Mouse (Mus musculus): ENCODE measurements at regions not wholly inside any gene's neighbourhood (a gene's known extent, or its start where the extent isn't known, plus 50 kb on each side); places are given as distances from the start of the nearest gene placed in this dataset.

DNA sequence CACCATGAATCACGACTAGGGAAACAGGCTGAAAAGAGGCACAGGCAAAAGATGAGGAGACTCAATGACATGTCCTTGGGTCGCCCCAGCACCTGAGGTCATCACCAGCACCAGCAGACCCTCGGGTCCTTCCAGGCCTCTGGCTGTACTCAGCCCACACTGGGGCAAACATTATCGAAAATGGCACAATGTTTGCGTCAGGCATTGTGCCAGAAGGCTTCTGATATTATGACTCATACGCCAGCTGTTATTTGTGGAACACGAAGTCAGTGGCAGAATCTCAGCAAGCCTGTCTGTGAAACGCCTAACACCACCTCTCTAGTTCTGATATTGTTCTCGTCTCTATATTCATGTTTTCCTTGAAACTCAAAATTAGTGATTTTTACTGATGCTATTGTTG is 384.8 kb downstream of the Rwdd3 start:
- no peak overlapping the region for H3K4me3 ChIP-seq
- H3K27me3 ChIP-seq (ENCODE audit: insufficient read depth, poor library complexity, severe bottlenecking) = no peaks in the 10 kb centered on the region
- no peaks in the 10 kb centered on the region for H3K36me3 ChIP-seq
- H3K9me3 ChIP-seq = no peaks in the 10 kb centered on the region
- WGBS = 79% methylated on average over 9 of the region's 9 CpGs
- no peaks in the 10 kb centered on the region for H3K4me1 ChIP-seq
- no peak overlapping the region for H3K27ac ChIP-seq
- no peak for DNase-seq (ENCODE audit: low spot score)

DNA sequence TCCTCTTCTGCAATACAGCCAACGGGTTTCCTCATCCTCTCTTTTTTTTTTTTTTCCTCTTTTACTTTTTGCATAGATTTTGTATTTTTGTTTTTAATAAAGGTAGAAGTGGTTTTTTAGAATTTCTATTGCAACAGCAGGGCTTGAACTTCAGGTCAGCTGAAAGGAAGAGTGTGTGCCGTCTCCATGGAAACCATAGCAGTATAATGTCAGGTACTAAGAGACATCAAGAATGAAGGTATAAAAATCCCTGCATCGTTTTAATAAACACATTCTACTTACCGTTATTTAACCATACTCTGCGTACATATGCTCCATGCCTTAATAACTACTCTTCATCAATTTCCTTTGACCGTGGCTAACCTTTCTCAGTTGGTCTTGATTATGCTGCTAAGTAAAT is 390.0 kb downstream of the Rwdd3 start:
- DNase-seq (ENCODE audit: low spot score) = no peak
- Histone ChIP-seq H3K4me3 (no peak overlapping the region), H3K27me3 (ENCODE audit: insufficient read depth, poor library complexity, severe bottlenecking) (no peaks in the 10 kb centered on the region), H3K36me3 (no peaks in the 10 kb centered on the region), H3K4me1 (no peaks in the 10 kb centered on the region), H3K9me3 (no peaks in the 10 kb centered on the region), H3K27ac (no peak overlapping the region)
- WGBS = 84% methylated on average over 6 of the region's 6 CpGs

DNA sequence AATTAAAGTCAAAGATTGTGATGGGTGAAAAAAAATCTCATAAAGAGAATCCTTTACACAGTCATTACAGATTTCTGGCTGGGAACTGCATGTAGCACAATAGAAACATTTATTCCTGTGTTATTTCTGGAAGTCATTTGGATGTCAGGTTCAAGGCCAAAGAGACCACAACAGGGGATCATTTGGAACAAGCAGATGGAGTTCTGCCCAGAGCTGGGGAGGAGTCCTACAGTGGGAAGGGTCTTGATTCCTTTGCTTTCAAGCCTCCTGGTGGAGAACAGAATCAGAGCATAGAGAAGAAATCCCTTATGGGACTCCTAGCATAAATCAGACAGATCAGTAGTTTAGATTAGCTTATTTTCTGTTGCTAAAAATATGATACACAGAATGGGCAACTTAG is 392.4 kb downstream of the Rwdd3 start:
- Histone ChIP-seq H3K36me3 (no peaks in the 10 kb centered on the region), H3K4me1 (no peaks in the 10 kb centered on the region), H3K27me3 (ENCODE audit: insufficient read depth, poor library complexity, severe bottlenecking) (no peaks in the 10 kb centered on the region), H3K9me3 (no peaks in the 10 kb centered on the region), H3K27ac (no peak overlapping the region), H3K4me3 (no peak overlapping the region)
- DNase-seq (ENCODE audit: low spot score) = no peak

- no peak overlapping the region for H3K27ac ChIP-seq
- no peak for DNase-seq (ENCODE audit: low spot score)
- no peaks in the 10 kb centered on the region for H3K4me1 ChIP-seq
- no peak overlapping the region for H3K4me3 ChIP-seq
- WGBS = 87% methylated on average over 6 of the region's 6 CpGs
- no peaks in the 10 kb centered on the region for H3K9me3 ChIP-seq
- H3K36me3 ChIP-seq = no peaks in the 10 kb centered on the region
- no peaks in the 10 kb centered on the region for H3K27me3 ChIP-seq (ENCODE audit: insufficient read depth, poor library complexity, severe bottlenecking)
Observed at GRCm38 (mm10) chr3:120774951-120775350, 396.5 kb downstream of the Rwdd3 start.

- Histone ChIP-seq H3K9me3 (no peaks in the 10 kb centered on the region), H3K36me3 (no peaks in the 10 kb centered on the region), H3K4me1 (no peaks in the 10 kb centered on the region), H3K27me3 (ENCODE audit: insufficient read depth, poor library complexity, severe bottlenecking) (no peaks in the 10 kb centered on the region), H3K27ac (no peak overlapping the region), H3K4me3 (no peak overlapping the region)
- WGBS = 75% methylated on average over 4 of the region's 4 CpGs
- no peak for DNase-seq (ENCODE audit: low spot score)
Observed at GRCm38 (mm10) chr3:120761681-120762080, 409.8 kb downstream of the Rwdd3 start.

DNA sequence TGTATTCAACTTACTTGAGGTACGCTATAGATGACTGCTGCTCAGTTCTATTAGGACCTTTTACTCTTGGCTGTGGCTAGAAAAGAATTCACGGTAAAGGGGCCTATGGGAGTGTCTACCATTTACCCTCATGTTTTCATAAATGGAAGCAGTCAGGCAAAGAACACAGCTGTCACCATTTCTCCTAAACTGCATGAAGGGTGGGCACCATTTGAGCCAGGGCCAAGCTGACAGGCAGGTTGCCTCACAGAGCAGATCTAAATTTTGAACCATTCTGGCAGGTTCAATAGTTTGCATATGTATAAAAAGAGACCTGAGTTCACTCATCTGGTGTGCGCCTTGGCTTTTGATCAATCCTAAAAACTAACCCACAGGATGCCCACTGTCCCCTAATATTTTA is 410.3 kb downstream of the Rwdd3 start:
- WGBS = 85% methylated on average over 3 of the region's 3 CpGs
- Histone ChIP-seq H3K36me3 (no peaks in the 10 kb centered on the region), H3K4me3 (no peak overlapping the region), H3K27ac (no peak overlapping the region), H3K4me1 (no peaks in the 10 kb centered on the region), H3K27me3 (ENCODE audit: insufficient read depth, poor library complexity, severe bottlenecking) (no peaks in the 10 kb centered on the region), H3K9me3 (no peaks in the 10 kb centered on the region)
- DNase-seq (ENCODE audit: low spot score) = no peak

GRCm38 (mm10) chr3:120748513-120748912 is 423.0 kb downstream of the Rwdd3 start:
- H3K9me3 ChIP-seq = no peaks in the 10 kb centered on the region
- H3K27ac ChIP-seq = no peak overlapping the region
- H3K36me3 ChIP-seq = no peaks in the 10 kb centered on the region
- no peaks in the 10 kb centered on the region for H3K4me1 ChIP-seq
- WGBS = 77% methylated on average over 4 of the region's 4 CpGs
- DNase-seq (ENCODE audit: low spot score) = no peak
- H3K27me3 ChIP-seq (ENCODE audit: insufficient read depth, poor library complexity, severe bottlenecking) = no peaks in the 10 kb centered on the region
- no peak overlapping the region for H3K4me3 ChIP-seq

- no peaks in the 10 kb centered on the region for H3K27me3 ChIP-seq (ENCODE audit: insufficient read depth, poor library complexity, severe bottlenecking)
- no peak for DNase-seq (ENCODE audit: low spot score)
- H3K4me1 ChIP-seq = no peaks in the 10 kb centered on the region
- 80% methylated on average over 4 of the region's 4 CpGs for WGBS
- H3K9me3 ChIP-seq = no peaks in the 10 kb centered on the region
- no peaks in the 10 kb centered on the region for H3K36me3 ChIP-seq
- H3K27ac ChIP-seq = no peak overlapping the region
- no peak overlapping the region for H3K4me3 ChIP-seq
Observed at GRCm38 (mm10) chr3:120747678-120748077, 423.8 kb downstream of the Rwdd3 start.

GRCm38 (mm10) chr3:120733332-120733731 is 438.2 kb downstream of the Rwdd3 start:
- Histone ChIP-seq H3K4me1 (no peaks in the 10 kb centered on the region), H3K27ac (no peak overlapping the region), H3K4me3 (no peak overlapping the region), H3K27me3 (ENCODE audit: insufficient read depth, poor library complexity, severe bottlenecking) (no peaks in the 10 kb centered on the region), H3K9me3 (no peaks in the 10 kb centered on the region), H3K36me3 (no peaks in the 10 kb centered on the region)
- 92% methylated on average over 6 of the region's 6 CpGs for WGBS
- DNase-seq (ENCODE audit: low spot score) = no peak

- Histone ChIP-seq H3K4me3 (no peak overlapping the region), H3K9me3 (no peaks in the 10 kb centered on the region), H3K27ac (no peak overlapping the region), H3K27me3 (ENCODE audit: insufficient read depth, poor library complexity, severe bottlenecking) (no peaks in the 10 kb centered on the region), H3K36me3 (no peaks in the 10 kb centered on the region), H3K4me1 (no peaks in the 10 kb centered on the region)
- no peak for DNase-seq (ENCODE audit: low spot score)
- 88% methylated on average over 8 of the region's 8 CpGs for WGBS
Observed at GRCm38 (mm10) chr3:120732391-120732790, 439.1 kb downstream of the Rwdd3 start.

- H3K27me3 ChIP-seq (ENCODE audit: insufficient read depth, poor library complexity, severe bottlenecking) = no peaks in the 10 kb centered on the region
- H3K4me3 ChIP-seq = no peak overlapping the region
- H3K36me3 ChIP-seq = no peaks in the 10 kb centered on the region
- WGBS = 81% methylated on average over 9 of the region's 9 CpGs
- no peaks in the 10 kb centered on the region for H3K9me3 ChIP-seq
- no peaks in the 10 kb centered on the region for H3K4me1 ChIP-seq
- no peak for DNase-seq (ENCODE audit: low spot score)
- no peak overlapping the region for H3K27ac ChIP-seq
Observed at GRCm38 (mm10) chr3:120731287-120731686, 440.2 kb downstream of the Rwdd3 start.

GRCm38 (mm10) chr3:120730225-120730624 is 441.3 kb downstream of the Rwdd3 start:
- Histone ChIP-seq H3K27me3 (ENCODE audit: insufficient read depth, poor library complexity, severe bottlenecking) (no peaks in the 10 kb centered on the region), H3K4me1 (no peaks in the 10 kb centered on the region), H3K36me3 (no peaks in the 10 kb centered on the region), H3K27ac (no peak overlapping the region), H3K4me3 (no peak overlapping the region), H3K9me3 (no peaks in the 10 kb centered on the region)
- no peak for DNase-seq (ENCODE audit: low spot score)
- WGBS = 87% methylated on average over 4 of the region's 4 CpGs

DNA sequence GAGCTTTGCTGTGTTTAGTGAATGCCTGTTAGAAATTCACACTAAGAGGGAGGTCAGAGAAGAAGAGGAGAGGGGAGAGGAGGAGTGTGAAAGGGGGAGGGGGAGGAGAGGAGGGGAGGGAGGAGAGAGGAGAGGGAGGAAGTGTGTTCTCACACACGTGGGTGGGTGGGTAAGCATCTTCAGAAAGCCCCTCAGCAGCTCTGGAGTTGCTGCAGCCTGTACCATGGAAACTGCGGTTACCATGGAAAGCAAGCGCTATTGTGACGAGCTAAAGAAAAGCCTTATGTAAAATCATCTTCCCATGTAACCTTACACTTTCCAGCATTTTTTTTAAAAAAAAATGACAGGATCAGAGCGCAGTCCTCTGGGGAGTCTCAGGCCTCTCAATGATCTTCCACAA is 441.8 kb downstream of the Rwdd3 start:
- no peak for DNase-seq (ENCODE audit: low spot score)
- no peaks in the 10 kb centered on the region for H3K36me3 ChIP-seq
- no peaks in the 10 kb centered on the region for H3K9me3 ChIP-seq
- H3K4me3 ChIP-seq = no peak overlapping the region
- WGBS = 68% methylated on average over 5 of the region's 5 CpGs
- no peaks in the 10 kb centered on the region for H3K4me1 ChIP-seq
- H3K27me3 ChIP-seq (ENCODE audit: insufficient read depth, poor library complexity, severe bottlenecking) = no peaks in the 10 kb centered on the region
- no peak overlapping the region for H3K27ac ChIP-seq

- Histone ChIP-seq H3K27me3 (ENCODE audit: insufficient read depth, poor library complexity, severe bottlenecking) (no peaks in the 10 kb centered on the region), H3K4me3 (no peak overlapping the region), H3K4me1 (no peaks in the 10 kb centered on the region), H3K27ac (no peak overlapping the region), H3K36me3 (no peaks in the 10 kb centered on the region), H3K9me3 (no peaks in the 10 kb centered on the region)
- no peak for DNase-seq (ENCODE audit: low spot score)
- WGBS = 46% methylated on average over 4 of the region's 4 CpGs
Observed at GRCm38 (mm10) chr3:120685227-120685626, 486.3 kb downstream of the Rwdd3 start.
